Mouse (Mus musculus) brain, embryonic 14.5 days (tissue): ENCODE data around the gene Abca12. TPM values are rescaled to one million over a fixed set of nuclear protein-coding genes. Genes with fewer than 3 reads are reported as not detected.

Experiments
- DNase-seq: peaks from one replicate; pipeline ENCODE4 v3.0.0-alpha.2; 2011; ENCODE audit warnings: low read depth
- CTCF ChIP-seq: fragments of 200-500 bp; IDR thresholded peaks from 2 replicates; pipeline ENCODE4 v1.5.1; 2012; ENCODE audit warnings: inconsistent platforms, mild to moderate bottlenecking, moderate library complexity, borderline replicate concordance; ENCODE audit not compliant: insufficient read depth, insufficient read length; ENCODE audit errors: extremely low read depth
- POLR2A ChIP-seq: fragments of 200-500 bp; IDR thresholded peaks from 2 replicates; pipeline ENCODE4 v1.6.1; 2012; ENCODE audit warnings: mild to moderate bottlenecking, inconsistent platforms, borderline replicate concordance; ENCODE audit not compliant: poor library complexity, insufficient read depth, insufficient read length, severe bottlenecking; ENCODE audit errors: extremely low read depth
- polyA plus RNA-seq: library from polyadenylated mRNA; depleted of rRNA; stranded (reverse); fragments of >200 nt; gene quantifications from 2 replicates; pipeline ENCODE4 v1.2.3, GENCODE M21; 2012; rRNA removed

Gene Abca12
- polyA plus RNA-seq, 1 experiment, result 0.10 TPM

GRCm38 (mm10) chr1:71244647-71245046 lies 170.1 kb downstream of the Abca12 start:
- no peak for DNase-seq
- TF ChIP-seq POLR2A (no peak), CTCF (no peak)

GRCm38 (mm10) chr1:71241396-71241795 lies 173.3 kb downstream of the Abca12 start:
- no peak for DNase-seq
- no peak for TF ChIP-seq CTCF
- TF ChIP-seq POLR2A, result no peak

- DNase-seq, result peak; percentile 59
- TF ChIP-seq POLR2A, result no peak
- TF ChIP-seq CTCF, result no peak
Measured at GRCm38 (mm10) chr1:71239586-71239985, 175.1 kb downstream of the Abca12 start.

- TF ChIP-seq POLR2A, result no peak
- no peak for TF ChIP-seq CTCF
- no peak for DNase-seq
Measured at GRCm38 (mm10) chr1:71235335-71235734, 179.4 kb downstream of the Abca12 start.

- no peak for DNase-seq
- no peak for TF ChIP-seq CTCF
- no peak for TF ChIP-seq POLR2A
Measured at GRCm38 (mm10) chr1:71231211-71231610, 183.5 kb downstream of the Abca12 start.

GRCm38 (mm10) chr1:71203581-71203980 lies 211.1 kb downstream of the Abca12 start:
- no peak for TF ChIP-seq POLR2A
- no peak for TF ChIP-seq CTCF
- no peak for DNase-seq

- TF ChIP-seq CTCF (no peak), POLR2A (no peak)
Measured at GRCm38 (mm10) chr1:71196191-71196590, 218.5 kb downstream of the Abca12 start.

GRCm38 (mm10) chr1:71195333-71195732 lies 219.4 kb downstream of the Abca12 start:
- no peak for DNase-seq
- TF ChIP-seq POLR2A (no peak), CTCF (no peak)

More at GRCm38 (mm10) chr1:71196191-71196590, 218.5 kb downstream of the Abca12 start:
- no peak for DNase-seq

GRCm38 (mm10) chr1:71193931-71194330 lies 220.8 kb downstream of the Abca12 start:
- TF ChIP-seq POLR2A (no peak), CTCF (no peak)
- DNase-seq, result peak; percentile 57

Other genes with a start within 250 kb of the Abca12 start
- gene Atic, start 142.2 kb upstream of the Abca12 start, polyA plus RNA-seq, result 40.8 and 41.2 TPM in 2 replicates
- gene Fn1, start 238.3 kb upstream of the Abca12 start, polyA plus RNA-seq, result 72.1 and 113 TPM in 2 replicates